Mouse (Mus musculus) inflammation-experienced regulatory T-cells (primary cell): ENCODE measurements around the gene Slc35b4. TPM values are rescaled to one million over a fixed set of nuclear protein-coding genes. Genes with fewer than 3 reads are reported as not detected.

Experiments used
- polyA plus RNA-seq, 2 experiments: library from polyadenylated mRNA; unstranded; fragments of 100-300 nt; shearing (Covaris generic); gene quantifications; one replicate each; pipeline ENCODE4 v1.2.1; 2017

Gene Slc35b4
- 10 to 100 TPM; 49.9 to 50.5 TPM for polyA plus RNA-seq

DNA sequence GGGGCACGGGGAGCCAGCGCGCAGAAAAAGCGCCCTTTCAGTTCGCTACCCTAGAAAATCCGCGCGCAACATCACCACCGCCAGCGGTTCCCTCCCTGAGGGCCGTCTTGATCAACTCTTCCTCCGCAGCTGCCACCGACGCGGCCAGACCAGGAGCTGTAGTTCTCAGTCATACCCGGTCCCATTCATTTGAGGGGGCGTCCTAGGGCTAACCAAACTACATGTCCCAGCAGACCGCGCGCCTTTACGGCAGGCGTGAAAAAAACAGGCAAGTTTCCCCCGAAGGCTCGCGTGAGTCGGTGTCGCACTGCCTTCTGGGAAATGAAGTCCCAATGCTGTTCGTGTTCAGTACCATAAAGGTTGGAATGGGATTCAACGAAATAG lies at the start of gene Slc35b4:
Gene Slc35b4, minus strand, starts transcription at position 248 of the 384 bp plus-strand sequence.

Other genes starting within 250 kb of the Slc35b4 start
- gene Lrguk, start 147.7 kb downstream of the Slc35b4 start, polyA plus RNA-seq: under 1 TPM; 0.22 to 0.40 TPM
- gene Akr1b3, start 140.4 kb upstream of the Slc35b4 start, polyA plus RNA-seq: 100 to 1,000 TPM; 323 to 402 TPM
- 1 to 10 TPM in 1 of 2 experiments, under 1 TPM in 1; 0.59 to 1.1 TPM for gene Akr1b8, start 177.0 kb upstream of the Slc35b4 start, polyA plus RNA-seq
- 10 to 100 TPM; 36.1 to 49.2 TPM for gene Akr1b10, start 207.1 kb upstream of the Slc35b4 start, polyA plus RNA-seq
- gene Akr1b7, start 235.2 kb upstream of the Slc35b4 start, polyA plus RNA-seq: not detected